Mouse (Mus musculus): ENCODE measurements around the gene Rgs16. TPM values are rescaled to one million over a fixed set of nuclear protein-coding genes. Genes with fewer than 3 reads are reported as not detected.

Rgs16 gene
- total and polyA plus RNA-seq, 3 experiments, result not detected

DNA sequence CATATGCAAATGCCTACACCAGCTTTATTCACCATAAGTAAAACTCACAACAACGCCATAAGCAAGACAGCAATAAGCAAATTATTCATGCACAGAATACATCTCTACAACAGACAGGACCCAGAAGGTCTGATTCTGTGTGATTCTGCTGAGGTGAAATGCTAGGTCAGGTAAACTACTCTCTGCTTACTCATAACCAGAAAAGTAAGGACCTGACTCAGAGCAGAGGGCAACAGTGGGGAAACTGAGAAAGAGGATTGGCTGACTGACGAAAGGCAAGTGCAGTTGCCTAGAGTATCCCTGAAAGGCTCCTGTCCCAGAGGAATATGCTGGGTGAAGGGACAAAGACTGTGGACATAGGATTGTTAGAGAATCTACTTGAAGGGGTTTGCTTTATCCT lies 27.5 kb upstream of the Rgs16 start:
- TF ChIP-seq E2F4 (IDR thresholded peaks at IDR 0.05; ENCODE audit: borderline replicate concordance, low read depth, low read length) (no peak), POLR2A (IDR thresholded peaks at IDR 0.05; ENCODE audit: control insufficient read depth in 1 of 2, insufficient read depth in 1 of 2, low read depth in 1 of 2, low read length in 2 of 2, poor library complexity in 1 of 2) (no peak), POLR2AphosphoS5 (IDR thresholded peaks at IDR 0.05; ENCODE audit: borderline replicate concordance, low read depth, low read length) (no peak), RCOR1 (IDR thresholded peaks at IDR 0.05; ENCODE audit: low read depth, low read length) (no peak), TCF12 (IDR thresholded peaks at IDR 0.05; ENCODE audit: low read depth, low read length) (no peak), CHD2 (IDR thresholded peaks at IDR 0.05; ENCODE audit: low read length) (no peak), EP300 (IDR thresholded peaks at IDR 0.05; ENCODE audit: low read depth in 1 of 2, low read length in 2 of 2) (no peak), CHD1 (IDR thresholded peaks at IDR 0.05; ENCODE audit: low read depth, low read length) (no peak), TAL1 (IDR thresholded peaks at IDR 0.05; ENCODE audit: low read length) (no peak), KAT2A (conservative IDR thresholded peaks at IDR 0.05; ENCODE audit: low read depth, low read length) (no peak), GATA1 (IDR thresholded peaks at IDR 0.05; ENCODE audit: low read depth, low read length) (no peak), ZNF384 (IDR thresholded peaks at IDR 0.05; ENCODE audit: low read depth, low read length) (no peak), ETS1 (IDR thresholded peaks at IDR 0.05; ENCODE audit: low read depth, low read length) (no peak), JUND (IDR thresholded peaks at IDR 0.05; ENCODE audit: low read depth, low read length) (no peak), MEF2A (IDR thresholded peaks at IDR 0.05; ENCODE audit: extremely low read depth, insufficient replicate concordance, low read depth, low read length, poor library complexity, severe bottlenecking) (no peak), NELFE (IDR thresholded peaks at IDR 0.05; ENCODE audit: low read depth, low read length) (no peak), USF2 (IDR thresholded peaks at IDR 0.05; ENCODE audit: borderline replicate concordance in 1 of 2, insufficient read depth in 1 of 2, low read depth in 1 of 2, low read length in 2 of 2) (no peak), USF1 (IDR thresholded peaks at IDR 0.05; ENCODE audit: low read depth, low read length) (no peak), NRF1 (IDR thresholded peaks at IDR 0.05; ENCODE audit: insufficient read depth, low read depth, low read length, poor library complexity, severe bottlenecking) (no peak)
- H3K27ac ChIP-seq (ENCODE audit: control insufficient read depth, low read depth, low read length), result no peak overlapping the region
- no peaks in the 10 kb centered on the region for H3K79me2 ChIP-seq (ENCODE audit: control insufficient read depth, insufficient read depth, low read length, poor library complexity)
- H3K9me3 ChIP-seq (replicated peaks; ENCODE audit: insufficient read depth, low read length), result no peaks in the 10 kb centered on the region
- DNase-seq (ENCODE audit: low read depth, low spot score), result no peak
- no peaks in the 10 kb centered on the region for H3K27me3 ChIP-seq (ENCODE audit: control insufficient read depth in 1 of 2, insufficient read depth in 2 of 2, low read length in 2 of 2)
- H3K9ac ChIP-seq (ENCODE audit: control insufficient read depth, low read depth, low read length, poor library complexity, severe bottlenecking), result no peak overlapping the region
- H3K36me3 ChIP-seq (ENCODE audit: control insufficient read depth in 1 of 2, insufficient read depth in 2 of 2, low read length in 2 of 2), result no peaks in the 10 kb centered on the region
- no peak overlapping the region for H3K4me3 ChIP-seq (ENCODE audit: control insufficient read depth in 1 of 2, insufficient read depth in 1 of 2, low read depth in 2 of 2, low read length in 2 of 2)
- H3K4me1 ChIP-seq (ENCODE audit: control insufficient read depth in 1 of 2, insufficient read depth in 2 of 2, low read length in 2 of 2), result no peaks in the 10 kb centered on the region

DNA sequence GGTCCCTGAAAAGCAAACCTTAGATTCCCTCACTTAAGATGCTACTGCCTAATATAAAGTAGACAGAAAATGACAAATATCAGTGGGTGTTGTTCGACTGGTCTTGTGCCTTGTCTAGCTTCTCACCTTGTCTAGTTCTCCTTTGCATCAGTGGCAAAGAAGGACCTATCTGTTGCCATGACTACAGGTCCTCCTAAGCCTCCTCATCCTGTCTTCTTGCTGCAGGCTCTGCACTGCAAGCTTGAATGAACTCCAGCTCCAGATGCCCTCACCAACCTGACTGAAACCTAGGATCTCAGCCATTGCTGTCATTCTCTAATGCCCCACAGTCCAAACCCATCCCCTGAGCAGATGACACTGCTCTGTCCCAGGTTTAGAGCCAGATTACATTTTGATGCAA lies 22.2 kb upstream of the Rgs16 start:
- Histone ChIP-seq H3K27me3 (ENCODE audit: control insufficient read depth in 1 of 2, insufficient read depth in 2 of 2, low read length in 2 of 2) (no peaks in the 10 kb centered on the region; a peak in 1 of 4 replicates), H3K4me1 (ENCODE audit: control insufficient read depth in 1 of 2, insufficient read depth in 2 of 2, low read length in 2 of 2) (no peaks in the 10 kb centered on the region), H3K27ac (ENCODE audit: control insufficient read depth, low read depth, low read length) (no peak overlapping the region), H3K36me3 (ENCODE audit: control insufficient read depth in 1 of 2, insufficient read depth in 2 of 2, low read length in 2 of 2) (no peaks in the 10 kb centered on the region), H3K9ac (ENCODE audit: control insufficient read depth, low read depth, low read length, poor library complexity, severe bottlenecking) (no peak overlapping the region), H3K4me3 (ENCODE audit: control insufficient read depth in 1 of 2, insufficient read depth in 1 of 2, low read depth in 2 of 2, low read length in 2 of 2) (no peak overlapping the region), H3K79me2 (ENCODE audit: control insufficient read depth, insufficient read depth, low read length, poor library complexity) (no peaks in the 10 kb centered on the region), H3K9me3 (replicated peaks; ENCODE audit: insufficient read depth, low read length) (no peaks in the 10 kb centered on the region)
- TF ChIP-seq CTCF (IDR thresholded peaks at IDR 0.05 in 2 of 3, conservative IDR thresholded peaks at IDR 0.05 in 1 of 3; ENCODE audit: control insufficient read depth in 1 of 3, insufficient read depth in 1 of 3, low read depth in 2 of 3, low read length in 3 of 3, poor library complexity in 1 of 3, severe bottlenecking in 1 of 3) (no peak), MEF2A (IDR thresholded peaks at IDR 0.05; ENCODE audit: extremely low read depth, insufficient replicate concordance, low read depth, low read length, poor library complexity, severe bottlenecking) (no peak), SMC3 (IDR thresholded peaks at IDR 0.05; ENCODE audit: low read depth, low read length) (no peak), CHD2 (IDR thresholded peaks at IDR 0.05; ENCODE audit: low read length) (no peak), TBP (IDR thresholded peaks at IDR 0.05; ENCODE audit: low read depth, low read length) (no peak), NRF1 (IDR thresholded peaks at IDR 0.05; ENCODE audit: insufficient read depth, low read depth, low read length, poor library complexity, severe bottlenecking) (no peak), MAFK (IDR thresholded peaks at IDR 0.05; ENCODE audit: borderline replicate concordance, low read depth, low read length) (no peak), TCF12 (IDR thresholded peaks at IDR 0.05; ENCODE audit: low read depth, low read length) (no peak), ETS1 (IDR thresholded peaks at IDR 0.05; ENCODE audit: low read depth, low read length) (no peak), KAT2A (conservative IDR thresholded peaks at IDR 0.05; ENCODE audit: low read depth, low read length) (no peak), UBTF (IDR thresholded peaks at IDR 0.05; ENCODE audit: borderline replicate concordance, insufficient read depth, low read depth, low read length) (no peak), HCFC1 (IDR thresholded peaks at IDR 0.05; ENCODE audit: low read depth, low read length) (no peak), ZMIZ1 (IDR thresholded peaks at IDR 0.05; ENCODE audit: low read depth, low read length) (no peak), CHD1 (IDR thresholded peaks at IDR 0.05; ENCODE audit: low read depth, low read length) (no peak), SIN3A (IDR thresholded peaks at IDR 0.05; ENCODE audit: low read length) (no peak), ZC3H11A (IDR thresholded peaks at IDR 0.05; ENCODE audit: low read depth, low read length) (no peak), RAD21 (IDR thresholded peaks at IDR 0.05; ENCODE audit: low read depth, low read length) (no peak), EP300 (IDR thresholded peaks at IDR 0.05; ENCODE audit: low read depth in 1 of 2, low read length in 2 of 2) (no peak), TAL1 (IDR thresholded peaks at IDR 0.05; ENCODE audit: low read length) (no peak)
- no peak for DNase-seq (ENCODE audit: low read depth, low spot score)
